Mouse (Mus musculus): Measurements from ENCODE around the gene Zfp639. TPM values are rescaled to one million over a fixed set of nuclear protein-coding genes. Genes with fewer than 3 reads are reported as not detected.

The Zfp639 gene
- polyA plus RNA-seq, 1 experiment from 2014 or later = 43.6 TPM

- no peaks in the 10 kb centered on the region for H3K27me3 ChIP-seq (replicated peaks; ENCODE audit: control insufficient read depth, insufficient read depth, low read length)
- H3K4me1 ChIP-seq (ENCODE audit: control insufficient read depth, insufficient read depth, low read length) = no peaks in the 10 kb centered on the region
- DNase-seq (ENCODE audit: low spot score) (no peak), ATAC-seq (no peak)
- H3K36me3 ChIP-seq (ENCODE audit: control insufficient read depth, insufficient read depth, low read length) = no peaks in the 10 kb centered on the region
- no peak overlapping the region for H3K4me3 ChIP-seq (ENCODE audit: low read depth, low read length)
- no peaks in the 10 kb centered on the region for H3K9me3 ChIP-seq (replicated peaks; ENCODE audit: control insufficient read depth, low read length)
- H3K9ac ChIP-seq (ENCODE audit: low read length) = no peak overlapping the region
- 75% methylated on average over 4 of the region's 4 CpGs for WGBS
- no peak overlapping the region for H3K4me2 ChIP-seq (ENCODE audit: low read length)
- H3K27ac ChIP-seq (ENCODE audit: low read depth, low read length) = no peak overlapping the region
These were observed 23.5 kb upstream of the Zfp639 start for GRCm38 (mm10) chr3:32486543-32486942.

GRCm38 (mm10) chr3:32488172-32488571, 21.9 kb upstream of the Zfp639 start:
- Histone ChIP-seq H3K27me3 (replicated peaks; ENCODE audit: control insufficient read depth, insufficient read depth, low read length) (no peaks in the 10 kb centered on the region), H3K4me3 (ENCODE audit: low read depth, low read length) (no peak overlapping the region), H3K4me2 (ENCODE audit: low read length) (no peak overlapping the region), H3K9me3 (replicated peaks; ENCODE audit: control insufficient read depth, low read length) (no peaks in the 10 kb centered on the region), H3K36me3 (ENCODE audit: control insufficient read depth, insufficient read depth, low read length) (no peaks in the 10 kb centered on the region), H3K4me1 (ENCODE audit: control insufficient read depth, insufficient read depth, low read length) (no peaks in the 10 kb centered on the region), H3K9ac (ENCODE audit: low read length) (no peak overlapping the region), H3K27ac (ENCODE audit: low read depth, low read length) (no peak overlapping the region)
- ATAC-seq (no peak), DNase-seq (ENCODE audit: low spot score) (no peak)
- WGBS = 86% methylated on average over 6 of the region's 6 CpGs

GRCm38 (mm10) chr3:32490076-32490927, 19.8 kb upstream of the Zfp639 start:
- ATAC-seq (no peak), DNase-seq (ENCODE audit: low spot score) (no peak)
- Histone ChIP-seq H3K4me2 (ENCODE audit: low read length) (no peak overlapping the region), H3K27ac (ENCODE audit: low read depth, low read length) (no peak overlapping the region), H3K36me3 (ENCODE audit: control insufficient read depth, insufficient read depth, low read length) (no peaks in the 10 kb centered on the region), H3K9ac (ENCODE audit: low read length) (no peak overlapping the region), H3K4me1 (ENCODE audit: control insufficient read depth, insufficient read depth, low read length) (no peaks in the 10 kb centered on the region), H3K4me3 (ENCODE audit: low read depth, low read length) (no peak overlapping the region), H3K27me3 (replicated peaks; ENCODE audit: control insufficient read depth, insufficient read depth, low read length) (no peaks in the 10 kb centered on the region), H3K9me3 (replicated peaks; ENCODE audit: control insufficient read depth, low read length) (no peaks in the 10 kb centered on the region)
- WGBS = 84% methylated on average over 15 of the region's 15 CpGs

- no peak overlapping the region for H3K9ac ChIP-seq (ENCODE audit: low read length)
- no peaks in the 10 kb centered on the region for H3K27me3 ChIP-seq (replicated peaks; ENCODE audit: control insufficient read depth, insufficient read depth, low read length)
- no peaks in the 10 kb centered on the region for H3K9me3 ChIP-seq (replicated peaks; ENCODE audit: control insufficient read depth, low read length)
- no peak overlapping the region for H3K27ac ChIP-seq (ENCODE audit: low read depth, low read length)
- no peak overlapping the region for H3K4me2 ChIP-seq (ENCODE audit: low read length)
- DNase-seq (ENCODE audit: low spot score) = no peak
- no peak for ATAC-seq
- H3K4me1 ChIP-seq (ENCODE audit: control insufficient read depth, insufficient read depth, low read length) = no peaks in the 10 kb centered on the region
- no peak overlapping the region for H3K4me3 ChIP-seq (ENCODE audit: low read depth, low read length)
- no peaks in the 10 kb centered on the region for H3K36me3 ChIP-seq (ENCODE audit: control insufficient read depth, insufficient read depth, low read length)
These were observed 19.1 kb upstream of the Zfp639 start for GRCm38 (mm10) chr3:32490928-32491315.

GRCm38 (mm10) chr3:32492097-32493090, 17.7 kb upstream of the Zfp639 start, which contains the start of gene Kcnmb3:
Kcnmb3 (minus strand) TSS chr3:32492231.
- no peaks in the 10 kb centered on the region for H3K4me1 ChIP-seq (ENCODE audit: control insufficient read depth, insufficient read depth, low read length)
- H3K27ac ChIP-seq (ENCODE audit: low read depth, low read length) = no peak within 1 kb of the TSS
- no peak within 1 kb of the TSS for H3K4me2 ChIP-seq (ENCODE audit: low read length)
- H3K9ac ChIP-seq (ENCODE audit: low read length) = no peak within 1 kb of the TSS
- whole genome bisulfite sequencing = 86% methylated on average over 11 of the region's 11 CpGs
- no peak within 1 kb of the TSS for H3K4me3 ChIP-seq (ENCODE audit: low read depth, low read length)
- ATAC-seq (no peak), DNase-seq (ENCODE audit: low spot score) (no peak)
- H3K9me3 ChIP-seq (replicated peaks; ENCODE audit: control insufficient read depth, low read length) = no peaks in the 10 kb centered on the region
- no peaks in the 10 kb centered on the region for H3K36me3 ChIP-seq (ENCODE audit: control insufficient read depth, insufficient read depth, low read length)
- H3K27me3 ChIP-seq (replicated peaks; ENCODE audit: control insufficient read depth, insufficient read depth, low read length) = no peaks in the 10 kb centered on the region

- 83% methylated on average over 8 of the region's 8 CpGs for WGBS
- no peak for DNase-seq (ENCODE audit: low spot score)
- Histone ChIP-seq H3K4me2 (ENCODE audit: low read length) (no peak overlapping the region), H3K9me3 (replicated peaks; ENCODE audit: control insufficient read depth, low read length) (no peaks in the 10 kb centered on the region), H3K4me3 (ENCODE audit: low read depth, low read length) (no peak overlapping the region), H3K27me3 (replicated peaks; ENCODE audit: control insufficient read depth, insufficient read depth, low read length) (no peaks in the 10 kb centered on the region), H3K36me3 (ENCODE audit: control insufficient read depth, insufficient read depth, low read length) (no peaks in the 10 kb centered on the region), H3K4me1 (ENCODE audit: control insufficient read depth, insufficient read depth, low read length) (no peaks in the 10 kb centered on the region), H3K27ac (ENCODE audit: low read depth, low read length) (no peak overlapping the region), H3K9ac (ENCODE audit: low read length) (no peak overlapping the region)
- ATAC-seq = no peak
These were observed 15.5 kb upstream of the Zfp639 start for GRCm38 (mm10) chr3:32494387-32495087.

- no peaks in the 10 kb centered on the region for H3K36me3 ChIP-seq (ENCODE audit: control insufficient read depth, insufficient read depth, low read length)
- H3K4me2 ChIP-seq (ENCODE audit: low read length) = no peak overlapping the region
- no peaks in the 10 kb centered on the region for H3K27me3 ChIP-seq (replicated peaks; ENCODE audit: control insufficient read depth, insufficient read depth, low read length)
- H3K9ac ChIP-seq (ENCODE audit: low read length) = no peak overlapping the region
- DNase-seq (ENCODE audit: low spot score) = no peak
- H3K27ac ChIP-seq (ENCODE audit: low read depth, low read length) = no peak overlapping the region
- 36% methylated on average over 8 of the region's 8 CpGs for WGBS
- no peak for ATAC-seq
- no peaks in the 10 kb centered on the region for H3K9me3 ChIP-seq (replicated peaks; ENCODE audit: control insufficient read depth, low read length)
- H3K4me3 ChIP-seq (ENCODE audit: low read depth, low read length) = no peak overlapping the region
- no peaks in the 10 kb centered on the region for H3K4me1 ChIP-seq (ENCODE audit: control insufficient read depth, insufficient read depth, low read length)
These were observed 14.8 kb upstream of the Zfp639 start for GRCm38 (mm10) chr3:32495088-32495770.

Data from forebrain, embryonic 14.5 days (tissue).